Mouse (Mus musculus) cerebellum, postnatal 36 days (tissue): ENCODE data around the gene Rnft2.

Experiments
- DNase-seq, 2 experiments: peaks; one replicate each; pipeline ENCODE4 v3.0.0; 2021 to 2022; ENCODE audit warnings: mixed read lengths in 2 of 2

The Rnft2 gene

DNA sequence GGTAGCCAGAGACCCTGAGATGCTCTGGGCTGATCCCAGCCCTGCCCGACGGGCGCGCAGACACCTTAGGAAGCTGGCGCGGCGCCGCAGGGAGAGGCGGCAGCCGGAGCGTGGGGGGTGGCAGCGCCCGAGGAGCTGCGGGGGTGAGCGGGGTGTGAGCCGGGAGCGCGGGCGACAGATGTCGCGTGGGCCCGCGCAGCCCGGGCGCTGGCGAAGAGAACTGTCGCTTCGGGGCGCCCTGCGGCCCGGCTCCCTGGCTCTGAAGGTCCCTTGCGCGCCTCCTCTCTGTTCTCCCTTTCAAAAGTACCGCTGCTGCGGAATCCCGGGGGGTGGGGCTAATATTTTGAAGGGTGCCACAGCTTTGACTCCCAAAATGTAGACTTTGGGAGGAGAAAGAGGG lies 73.3 kb downstream of the Rnft2 start:
- DNase-seq: no peak

- DNase-seq: peak; percentile 38 to 41
Measured at GRCm38 (mm10) chr5:118170888-118171529, 73.9 kb downstream of the Rnft2 start.

DNA sequence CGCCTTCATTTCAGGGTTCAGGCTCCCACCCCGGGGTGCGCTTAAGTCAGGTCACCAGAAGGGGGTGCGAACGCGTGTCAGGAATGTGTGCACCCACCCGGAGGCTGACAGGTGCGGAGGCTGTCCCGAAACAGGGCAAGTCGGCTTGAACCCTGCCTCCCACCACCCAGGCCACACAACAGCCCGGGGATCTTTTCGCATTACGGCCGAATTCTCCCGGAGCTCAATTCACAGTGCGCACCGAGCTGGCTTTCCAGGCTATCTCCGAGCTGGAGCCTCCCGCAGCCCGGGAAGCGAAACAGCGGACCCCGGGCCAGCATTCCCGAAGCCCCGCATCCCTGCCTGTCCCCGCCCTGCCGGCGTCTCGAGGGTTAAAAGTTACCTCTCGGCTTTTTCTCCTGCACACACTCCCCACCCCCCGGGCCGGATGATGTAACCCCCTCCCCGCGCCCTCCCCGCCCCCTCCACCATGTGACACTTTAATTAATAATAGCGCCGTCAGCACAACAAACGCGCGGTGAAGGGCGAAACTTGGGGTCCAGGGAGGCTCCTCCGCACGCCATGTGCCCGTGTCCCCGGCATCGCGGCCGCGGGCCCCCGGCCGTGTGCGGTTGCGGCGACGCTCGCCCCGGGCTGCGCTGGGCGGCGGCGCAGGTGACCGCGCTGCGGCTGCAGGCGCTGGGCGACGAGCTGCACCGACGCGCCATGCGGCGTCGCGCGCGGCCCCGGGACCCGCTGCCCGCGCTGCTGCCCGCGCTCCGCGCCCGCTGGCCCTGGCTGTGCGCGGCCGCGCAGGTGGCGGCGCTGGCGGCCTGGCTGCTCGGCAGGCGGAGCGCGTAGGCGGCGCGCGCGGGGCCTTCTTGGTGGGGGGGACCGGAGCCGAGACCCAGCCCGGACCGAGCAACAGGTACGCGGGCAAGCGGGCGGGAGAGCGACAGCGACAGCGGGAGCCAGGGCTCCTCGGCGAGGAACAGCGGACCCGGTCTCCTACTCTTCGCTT lies 75.4 kb downstream of the Rnft2 start:
- DNase-seq: peak; percentile 49 to 66

DNA sequence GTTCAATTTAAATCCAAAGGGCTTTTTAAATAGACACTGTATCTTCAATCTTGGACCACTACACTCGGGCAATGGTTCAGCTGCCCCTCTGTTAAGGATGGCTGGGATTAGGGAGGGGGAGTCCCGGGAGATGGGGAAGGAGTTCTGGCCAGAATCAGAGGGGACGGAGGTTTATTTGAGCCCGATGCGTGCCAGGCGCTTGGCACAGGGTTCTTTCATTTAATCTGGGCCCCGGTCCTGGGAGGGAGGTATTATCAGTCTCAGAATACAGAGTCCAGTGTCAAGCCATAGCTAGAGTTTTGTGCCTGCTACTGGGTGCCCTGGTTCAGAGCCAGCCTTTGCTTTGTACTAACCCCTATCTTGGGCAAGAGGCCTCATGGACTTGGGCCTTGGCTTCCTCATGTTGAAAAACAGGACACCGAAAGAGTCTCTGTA lies 77.3 kb downstream of the Rnft2 start:
- no peak for DNase-seq

GRCm38 (mm10) chr5:118165462-118165861 lies 79.5 kb downstream of the Rnft2 start:
- no peak for DNase-seq

GRCm38 (mm10) chr5:118164581-118164980 lies 80.3 kb downstream of the Rnft2 start, which contains the start of gene Hrk:
Gene Hrk (plus strand): TSS chr5:118164648.
- DNase-seq: no peak

GRCm38 (mm10) chr5:118160691-118161090 lies 84.2 kb downstream of the Rnft2 start:
- no peak for DNase-seq

DNA sequence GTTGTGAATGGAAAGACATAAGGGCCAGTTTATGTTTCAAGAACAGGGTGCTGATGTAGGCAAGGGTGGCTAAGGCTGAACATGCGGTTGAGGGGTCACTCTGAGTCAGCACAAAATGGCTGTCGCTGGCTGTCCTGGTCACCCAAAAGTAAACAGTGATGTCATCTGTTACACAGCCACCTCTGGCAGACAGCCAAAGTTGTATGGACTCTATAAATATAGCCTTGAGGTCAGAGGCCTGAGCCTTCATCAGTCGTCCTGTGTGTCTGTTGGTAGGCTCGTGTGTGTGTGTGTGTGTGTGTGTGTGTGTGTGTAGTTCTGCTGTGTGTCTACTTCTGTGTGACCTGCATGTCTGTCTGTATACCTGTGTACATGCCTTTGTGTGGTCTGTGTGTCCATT lies 87.9 kb downstream of the Rnft2 start:
- DNase-seq: no peak

DNA sequence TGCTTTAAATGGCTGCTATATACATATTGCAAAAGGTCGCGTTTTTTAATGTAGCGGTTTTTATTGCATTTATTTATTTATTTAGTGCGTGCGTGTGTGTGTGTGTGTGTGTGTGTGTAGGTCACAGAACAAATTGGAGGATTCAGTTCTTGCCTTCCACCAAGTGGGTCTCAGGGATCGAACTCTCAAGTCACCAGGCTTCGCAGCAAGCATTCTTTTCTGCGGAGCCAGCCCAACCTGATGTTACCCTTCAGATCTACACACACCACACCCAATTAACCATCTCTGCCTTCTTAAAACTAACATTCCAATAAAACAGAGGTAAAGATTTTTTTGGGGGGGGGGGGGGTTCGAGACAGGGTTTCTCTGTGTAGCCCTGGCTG lies 89.4 kb downstream of the Rnft2 start:
- DNase-seq: no peak

DNA sequence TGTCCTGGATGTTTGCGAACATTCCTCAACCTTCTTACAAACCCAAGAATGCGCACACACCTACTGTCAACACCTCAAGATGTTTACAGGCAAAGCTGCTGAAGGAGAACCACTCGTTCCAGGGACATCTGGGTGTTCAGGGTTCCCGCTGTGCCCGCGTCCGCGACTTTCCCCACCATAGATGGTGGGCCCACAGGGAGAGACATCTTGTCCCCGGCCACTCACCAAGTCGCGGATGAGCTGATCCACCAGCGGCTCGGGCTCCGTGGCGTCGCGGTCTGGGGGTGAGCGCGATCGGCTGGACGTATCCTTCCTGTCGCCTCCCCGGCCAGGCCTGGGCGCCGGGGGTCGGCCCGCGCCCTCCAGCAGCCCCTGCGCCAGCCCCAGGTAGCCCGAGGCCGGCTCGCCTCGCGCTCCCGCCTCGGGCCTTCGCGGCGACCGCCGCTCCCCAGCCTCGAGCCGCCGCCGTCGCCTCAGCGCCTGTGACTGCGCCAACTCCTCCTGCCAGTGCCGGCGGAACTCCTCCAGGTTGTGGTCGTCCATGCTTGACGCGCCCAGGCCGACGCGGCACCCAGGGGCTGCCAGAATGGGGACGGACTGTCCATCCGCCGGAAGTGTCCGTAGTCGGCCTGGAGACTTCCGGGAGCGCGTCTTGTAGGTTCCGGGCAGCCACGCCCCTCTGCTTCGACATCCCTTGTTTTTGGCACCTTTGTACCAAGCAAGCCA lies 89.9 kb downstream of the Rnft2 start, which contains the start of gene Fbxw8:
Fbxw8 (minus strand) TSS at position 626 of the 726 bp plus-strand sequence.
- DNase-seq: peak; percentile 86 to 88

- DNase-seq: no peak
Measured at GRCm38 (mm10) chr5:118149711-118150110, 95.2 kb downstream of the Rnft2 start.

GRCm38 (mm10) chr5:118147264-118147663 lies 97.7 kb downstream of the Rnft2 start:
- no peak for DNase-seq

- DNase-seq: peak; percentile 36 to 38
Measured at GRCm38 (mm10) chr5:118145999-118146679, 98.8 kb downstream of the Rnft2 start.

DNA sequence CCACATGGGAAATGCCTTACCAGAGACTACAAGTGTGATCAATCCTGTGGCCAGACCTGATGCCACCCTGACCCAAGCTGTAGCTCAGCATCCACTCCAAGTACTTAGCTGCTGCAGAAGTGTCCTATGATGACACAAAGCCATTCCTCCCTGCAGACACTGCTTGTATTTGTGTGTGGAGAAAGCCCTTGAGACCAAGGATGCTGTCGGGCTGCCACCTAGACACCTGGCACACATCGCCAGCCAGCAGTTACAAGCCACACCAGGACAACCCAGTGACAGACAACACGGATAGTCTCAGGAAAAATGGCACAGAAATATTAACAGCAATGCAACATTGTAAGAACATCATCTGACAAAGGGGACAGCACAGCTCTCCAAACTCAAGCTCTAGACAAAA lies 99.5 kb downstream of the Rnft2 start:
- DNase-seq: no peak

- no peak for DNase-seq
Measured at GRCm38 (mm10) chr5:118144770-118145169, 100.1 kb downstream of the Rnft2 start.

DNA sequence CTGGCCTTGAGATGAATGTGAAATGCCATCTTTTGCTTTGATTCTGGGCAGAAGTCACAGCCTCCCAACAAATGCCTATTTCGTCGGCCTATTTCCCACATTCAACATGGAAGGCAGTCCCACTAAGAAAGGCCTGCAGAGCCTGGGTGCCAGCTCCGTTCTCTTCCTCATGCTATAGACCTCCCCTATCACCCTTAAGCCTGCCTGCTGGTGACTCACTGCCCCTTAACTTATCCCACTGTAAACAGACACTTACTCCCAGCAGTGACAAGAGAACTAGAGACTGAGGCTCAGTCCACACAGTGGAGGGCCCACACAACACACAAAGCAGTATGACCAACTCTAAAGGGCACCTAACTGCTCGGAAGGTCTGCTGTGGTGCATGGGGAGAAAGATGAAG lies 100.6 kb downstream of the Rnft2 start:
- no peak for DNase-seq

GRCm38 (mm10) chr5:118143211-118144026 lies 101.5 kb downstream of the Rnft2 start:
- DNase-seq: no peak

GRCm38 (mm10) chr5:118142471-118142870 lies 102.4 kb downstream of the Rnft2 start:
- no peak for DNase-seq
